Mouse (Mus musculus) midbrain, embryonic 16.5 days (tissue): Measurements from ENCODE around the gene Aff1. TPM values are rescaled to one million over a fixed set of nuclear protein-coding genes. Genes with fewer than 3 reads are reported as not detected.

ENCODE experiments used
- ATAC-seq: fragments of 200-750 bp; cut with Nextera tagmentation; 2 replicates; pipeline ENCODE4 v1.8.0; 2017; ENCODE audit warnings: moderate TSS enrichment
- H3K27ac ChIP-seq: fragments of 300-500 bp; sonication (generic); 2 replicates; pipeline ENCODE4 v1.5.1; 2014; ENCODE audit warnings: mild to moderate bottlenecking, low read length, mixed read lengths
- H3K27me3 ChIP-seq: fragments of 300-500 bp; sonication (generic); 2 replicates; pipeline ENCODE4 v1.6.1; 2014; ENCODE audit warnings: low read depth, low read length, mixed read lengths; ENCODE audit not compliant: control insufficient read depth, insufficient read depth
- H3K36me3 ChIP-seq: fragments of 300-500 bp; sonication (generic); 2 replicates; pipeline ENCODE4 v1.6.1; 2014; ENCODE audit warnings: mild to moderate bottlenecking, low read length, moderate library complexity, mixed read lengths; ENCODE audit not compliant: control insufficient read depth, insufficient read depth
- H3K4me1 ChIP-seq: fragments of 300-500 bp; sonication (generic); 2 replicates; pipeline ENCODE4 v1.6.1; 2014; ENCODE audit warnings: mild to moderate bottlenecking, low read length, mixed read lengths; ENCODE audit not compliant: control insufficient read depth, insufficient read depth
- H3K4me2 ChIP-seq: fragments of 300-500 bp; sonication (generic); 2 replicates; pipeline ENCODE4 v1.6.1; 2014; ENCODE audit warnings: mild to moderate bottlenecking, low read length, mixed read lengths
- H3K4me3 ChIP-seq: fragments of 300-500 bp; sonication (generic); 2 replicates; pipeline ENCODE4 v1.5.1; 2014; ENCODE audit warnings: low read depth, mild to moderate bottlenecking, low read length, moderate library complexity, mixed read lengths
- H3K9ac ChIP-seq: fragments of 300-500 bp; sonication (generic); 2 replicates; pipeline ENCODE4 v1.6.1; 2014; ENCODE audit warnings: low read depth, low read length, mixed read lengths
- H3K9me3 ChIP-seq: fragments of 300-500 bp; sonication (generic); replicated peaks from 2 replicates; pipeline ENCODE4 v1.6.1; 2014; ENCODE audit warnings: mild to moderate bottlenecking, low read length, mixed read lengths; ENCODE audit not compliant: control insufficient read depth, poor library complexity, severe bottlenecking
- WGBS: fragments of 180-500 bp; shearing (Covaris S2); extraction: QIAGEN DNeasy Blood & Tissue Kit; methylation state at CpG from one replicate; pipeline ENCODE4 v1.1.7; 2014; 5-methylcytosine and 5-hydroxymethylcytosine counted together
- polyA plus RNA-seq: library from polyadenylated mRNA; unstranded; fragments of >200 nt; fragmentation: Nextera tagmentation; extraction: Ambion mirVana; gene quantifications from 2 replicates; pipeline ENCODE4 v1.2.1, GENCODE M21; 2015

Aff1 gene
- polyA plus RNA-seq, 1 experiment from 2014 or later, result 1.2 TPM

DNA sequence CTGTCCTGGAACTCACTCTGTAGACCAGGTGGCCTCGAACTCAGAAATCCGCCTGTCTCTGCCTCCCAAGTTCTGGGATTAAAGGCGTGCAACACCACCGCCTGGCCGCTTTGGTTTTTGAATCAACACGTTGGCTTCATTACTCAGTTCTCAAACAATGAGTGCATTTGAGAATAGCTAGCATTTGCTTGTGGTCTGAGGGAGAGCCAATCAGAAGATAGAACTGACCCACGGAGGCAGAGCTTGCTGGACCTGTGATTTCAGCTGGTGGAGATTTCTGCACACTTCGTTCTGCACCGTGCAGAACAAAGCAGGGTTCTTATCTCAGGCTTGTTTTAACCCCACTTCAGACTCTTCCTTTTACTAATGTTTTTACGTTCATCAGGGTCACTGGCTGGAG is 93.9 kb downstream of the Aff1 start:
- Histone ChIP-seq H3K4me3 (no peak overlapping the region), H3K9me3 (no peaks in the 10 kb centered on the region), H3K27me3 (no peaks in the 10 kb centered on the region), H3K4me2 (no peak overlapping the region), H3K4me1 (peaks cover 5% of the 10 kb centered on the region), H3K9ac (no peak overlapping the region), H3K36me3 (no peaks in the 10 kb centered on the region), H3K27ac (no peak overlapping the region)
- ATAC-seq, result no peak
- WGBS, result 89% methylated on average over 10 of the region's 10 CpGs

DNA sequence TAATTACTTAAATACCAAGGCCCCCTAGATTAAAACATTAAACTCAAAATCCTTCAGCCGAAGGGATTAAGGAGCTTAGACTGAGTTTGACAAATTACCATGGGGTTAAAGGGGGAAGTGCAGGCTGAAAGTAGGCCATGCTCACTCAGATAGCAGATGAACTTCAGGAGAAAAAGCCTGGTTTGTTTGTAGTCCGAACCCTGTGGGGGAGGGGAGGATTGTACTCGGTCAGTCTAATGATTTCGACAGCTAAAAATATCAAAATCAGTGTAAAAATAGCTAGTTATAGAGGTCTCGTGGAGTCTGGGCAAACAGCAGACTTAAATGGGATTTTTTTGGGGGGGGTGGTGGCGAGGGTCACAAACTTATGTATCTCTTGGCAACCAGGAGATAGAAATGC is 96.3 kb downstream of the Aff1 start:
- no peak overlapping the region for H3K27ac ChIP-seq
- H3K27me3 ChIP-seq, result no peaks in the 10 kb centered on the region

DNA sequence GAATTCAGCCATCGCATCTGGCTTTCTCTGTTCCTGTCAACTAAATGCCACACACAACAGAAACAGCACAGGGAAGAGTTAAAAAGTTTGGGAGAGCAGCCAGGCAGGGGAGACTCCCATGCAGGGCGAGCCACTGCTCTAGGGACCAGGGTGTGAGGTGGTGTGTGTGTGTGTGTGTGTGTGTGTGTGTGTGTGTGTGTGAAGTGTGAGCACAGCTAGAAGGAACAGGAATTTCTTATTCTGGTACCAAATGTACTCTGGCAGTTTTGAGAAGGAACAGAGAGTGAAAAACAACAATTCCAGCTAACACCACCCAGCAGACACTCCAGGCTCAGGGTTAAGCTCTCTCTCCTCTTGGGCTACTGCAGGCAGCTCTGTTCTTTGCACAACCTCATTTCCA is 96.8 kb downstream of the Aff1 start:
- WGBS, result 40% methylated on average over 2 of the region's 2 CpGs
- Histone ChIP-seq H3K9ac (no peak overlapping the region), H3K4me2 (no peak overlapping the region), H3K9me3 (no peaks in the 10 kb centered on the region), H3K36me3 (no peaks in the 10 kb centered on the region), H3K27ac (no peak overlapping the region), H3K4me1 (peaks cover 5% of the 10 kb centered on the region), H3K27me3 (no peaks in the 10 kb centered on the region), H3K4me3 (no peak overlapping the region)
- ATAC-seq, result no peak

More for the DNA sequence above, 96.3 kb downstream of the Aff1 start:
- no peaks in the 10 kb centered on the region for H3K36me3 ChIP-seq
- no peak for ATAC-seq
- no peak overlapping the region for H3K9ac ChIP-seq
- 41% methylated on average over 6 of the region's 6 CpGs for WGBS
- H3K9me3 ChIP-seq, result no peaks in the 10 kb centered on the region
- peaks cover 5% of the 10 kb centered on the region for H3K4me1 ChIP-seq
- H3K4me3 ChIP-seq, result no peak overlapping the region
- H3K4me2 ChIP-seq, result no peak overlapping the region

DNA sequence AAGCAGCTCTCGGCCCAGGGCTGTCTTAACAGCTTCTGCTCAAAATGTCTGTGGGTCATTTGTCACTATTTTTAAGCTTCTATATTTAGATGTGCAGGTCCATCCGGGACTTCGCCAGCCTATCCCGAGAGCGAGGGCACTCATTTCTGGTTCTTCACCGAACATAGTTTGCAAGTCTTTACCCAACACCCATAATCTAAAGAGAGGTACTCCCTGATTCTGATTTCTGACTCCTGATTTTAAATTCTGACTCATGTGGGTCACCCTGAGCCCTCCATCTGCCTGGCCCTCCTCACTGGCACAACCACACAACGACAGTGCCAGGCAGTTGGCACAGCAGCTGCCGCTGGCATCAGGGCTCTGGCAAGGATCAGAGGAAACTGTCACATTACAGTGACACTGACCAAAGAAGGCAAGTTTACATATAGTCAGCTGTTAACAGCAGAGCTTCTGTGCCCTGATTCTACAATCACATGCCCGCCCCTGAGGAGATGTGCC is 97.5 kb downstream of the Aff1 start:
- Histone ChIP-seq H3K4me3 (no peak overlapping the region), H3K9ac (no peak overlapping the region), H3K4me1 (peaks cover 5% of the 10 kb centered on the region), H3K36me3 (no peaks in the 10 kb centered on the region), H3K9me3 (no peaks in the 10 kb centered on the region), H3K27ac (no peak overlapping the region), H3K27me3 (no peaks in the 10 kb centered on the region), H3K4me2 (no peak overlapping the region)
- peak; percentile 48; the same call in 1 of the 2 replicates for ATAC-seq
- WGBS, result 89% methylated on average over 9 of the region's 9 CpGs

DNA sequence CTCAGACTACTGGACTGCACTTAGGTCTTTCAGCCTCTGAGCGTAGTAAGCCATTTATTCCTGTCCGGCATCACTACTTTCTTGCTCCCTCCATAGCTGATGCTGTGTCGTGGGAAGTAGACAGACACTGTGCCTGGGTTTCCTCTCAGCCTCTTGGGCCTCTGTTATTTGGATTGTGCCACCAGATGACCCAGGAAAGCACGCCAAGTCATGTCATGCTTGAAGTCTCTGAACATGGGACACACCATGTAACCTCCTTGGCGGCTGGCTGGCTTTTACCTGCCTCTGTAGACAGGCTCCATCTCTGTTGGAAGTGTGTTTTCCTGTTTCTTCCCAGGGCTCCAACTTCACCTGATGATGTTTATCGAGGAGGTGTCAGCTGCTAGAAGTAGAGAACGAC is 99.6 kb downstream of the Aff1 start:
- peaks cover 5% of the 10 kb centered on the region for H3K4me1 ChIP-seq
- no peak overlapping the region for H3K9ac ChIP-seq
- no peak overlapping the region for H3K4me3 ChIP-seq
- no peak overlapping the region for H3K27ac ChIP-seq
- no peaks in the 10 kb centered on the region for H3K9me3 ChIP-seq
- H3K36me3 ChIP-seq, result no peaks in the 10 kb centered on the region
- no peak overlapping the region for H3K4me2 ChIP-seq
- no peak for ATAC-seq
- no peaks in the 10 kb centered on the region for H3K27me3 ChIP-seq
- WGBS, result 93% methylated on average over 7 of the region's 7 CpGs

DNA sequence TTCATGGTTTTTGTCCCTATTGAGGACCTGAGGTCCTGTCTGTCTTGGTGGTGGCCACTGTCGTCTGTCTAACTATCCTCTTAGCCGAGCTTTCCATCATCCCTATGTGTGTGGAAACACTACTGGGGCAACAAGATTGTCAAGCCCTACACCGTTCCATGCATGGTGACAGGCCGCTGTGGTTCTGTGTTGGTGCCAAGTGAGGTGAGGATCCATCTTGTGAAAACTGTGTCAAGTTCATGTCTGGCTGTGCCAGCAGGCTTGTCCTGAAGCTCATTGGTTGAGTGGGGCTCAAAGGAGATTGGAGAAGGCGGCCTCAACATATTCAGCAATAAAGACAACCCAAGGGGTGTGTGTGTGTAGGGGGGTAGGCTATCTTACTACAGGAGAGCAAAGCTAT is 102.9 kb downstream of the Aff1 start:
- no peak overlapping the region for H3K9ac ChIP-seq
- no peak overlapping the region for H3K4me2 ChIP-seq
- H3K36me3 ChIP-seq, result no peaks in the 10 kb centered on the region
- H3K27me3 ChIP-seq, result no peaks in the 10 kb centered on the region
- no peaks in the 10 kb centered on the region for H3K9me3 ChIP-seq
- no peaks in the 10 kb centered on the region; the same call in 1 of the 2 replicates for H3K4me1 ChIP-seq
- H3K4me3 ChIP-seq, result no peak overlapping the region
- ATAC-seq, result no peak
- no peak overlapping the region for H3K27ac ChIP-seq
- 96% methylated on average over 5 of the region's 5 CpGs for WGBS

DNA sequence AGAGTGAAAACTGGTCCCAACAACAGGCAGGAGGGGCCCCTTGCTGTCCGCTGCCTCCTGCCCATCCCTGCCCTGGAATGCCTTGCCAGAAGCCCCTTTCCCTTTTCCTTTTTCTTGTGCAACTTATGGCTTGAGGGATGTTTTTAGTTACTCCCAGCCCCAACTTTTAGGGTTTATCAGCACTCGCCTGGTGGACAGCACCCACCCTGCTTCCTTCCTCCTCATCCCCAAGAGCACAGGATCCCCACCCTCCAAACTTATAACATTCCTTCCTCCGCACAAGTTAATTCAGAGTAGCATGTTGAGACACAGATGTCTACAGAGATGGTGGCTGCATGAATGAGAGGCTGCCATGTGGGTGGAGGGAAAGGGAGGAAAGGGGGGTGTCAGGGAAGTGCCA is 103.9 kb downstream of the Aff1 start:
- no peaks in the 10 kb centered on the region; the same call in 1 of the 2 replicates for H3K4me1 ChIP-seq
- no peak overlapping the region for H3K9ac ChIP-seq
- no peaks in the 10 kb centered on the region for H3K27me3 ChIP-seq
- ATAC-seq, result no peak
- H3K4me3 ChIP-seq, result no peak overlapping the region
- H3K4me2 ChIP-seq, result no peak overlapping the region
- no peak overlapping the region for H3K27ac ChIP-seq
- 92% methylated on average over 3 of the region's 3 CpGs for WGBS
- no peaks in the 10 kb centered on the region for H3K9me3 ChIP-seq
- H3K36me3 ChIP-seq, result no peaks in the 10 kb centered on the region

DNA sequence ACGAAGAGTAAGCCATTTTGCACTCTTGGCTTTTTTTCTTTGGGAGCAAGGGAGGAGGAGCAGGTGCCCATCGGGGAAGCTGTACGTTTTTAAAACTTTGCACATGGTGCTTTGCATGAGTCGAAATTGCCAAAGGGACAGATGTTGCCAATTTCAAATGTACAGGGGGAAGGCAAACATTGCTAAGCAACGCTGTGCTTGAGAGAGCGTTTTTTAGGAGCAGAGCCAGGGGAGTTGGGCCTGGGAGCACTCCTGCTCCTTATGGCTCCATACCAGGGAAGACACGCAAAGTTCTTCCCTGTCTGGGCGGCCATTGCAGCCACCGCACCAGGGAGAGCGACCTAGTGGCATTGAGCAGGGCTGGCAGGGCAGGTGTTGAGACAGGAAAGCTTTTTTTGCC is 105.6 kb downstream of the Aff1 start:
- H3K4me3 ChIP-seq, result no peak overlapping the region
- no peaks in the 10 kb centered on the region; the same call in 1 of the 2 replicates for H3K4me1 ChIP-seq
- no peak overlapping the region for H3K27ac ChIP-seq
- no peaks in the 10 kb centered on the region for H3K36me3 ChIP-seq
- H3K9ac ChIP-seq, result no peak overlapping the region
- no peaks in the 10 kb centered on the region for H3K9me3 ChIP-seq
- no peaks in the 10 kb centered on the region for H3K27me3 ChIP-seq
- no peak overlapping the region for H3K4me2 ChIP-seq
- no peak for ATAC-seq
- WGBS, result 56% methylated on average over 10 of the region's 10 CpGs

DNA sequence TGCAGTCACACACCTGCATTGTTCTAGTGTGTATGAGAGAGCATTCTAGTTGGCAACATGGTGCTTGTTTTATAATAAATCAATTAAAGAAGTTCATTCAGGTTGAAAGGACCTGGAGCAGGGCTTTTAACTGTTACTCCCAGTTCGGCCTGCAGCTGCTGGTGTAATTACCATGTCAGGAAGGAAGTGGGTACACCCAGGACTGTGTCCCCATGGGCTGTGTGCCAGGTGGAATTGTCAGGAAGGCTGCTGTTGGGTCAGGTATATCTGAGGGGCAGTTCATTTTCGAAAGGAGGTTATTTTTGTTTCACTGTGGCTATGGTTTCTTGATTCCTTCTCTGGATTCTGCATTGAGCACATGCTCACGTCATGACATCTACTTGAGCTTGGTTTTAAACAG is 107.3 kb downstream of the Aff1 start:
- Histone ChIP-seq H3K27me3 (no peaks in the 10 kb centered on the region), H3K4me1 (peaks cover 5% of the 10 kb centered on the region; the same call in 1 of the 2 replicates), H3K9ac (no peak overlapping the region), H3K4me3 (no peak overlapping the region), H3K27ac (no peak overlapping the region), H3K36me3 (no peaks in the 10 kb centered on the region), H3K9me3 (no peaks in the 10 kb centered on the region), H3K4me2 (no peak overlapping the region)
- no peak for ATAC-seq
- 78% methylated on average over 3 of the region's 3 CpGs for WGBS
